Mouse (Mus musculus): ENCODE results near the gene Cmtr1. TPM values are rescaled to one million over a fixed set of nuclear protein-coding genes. Genes with fewer than 3 reads are reported as not detected.

Gene Cmtr1
- total and polyA plus RNA-seq, 3 experiments = 88.8 to 135 (median 105) TPM

DNA sequence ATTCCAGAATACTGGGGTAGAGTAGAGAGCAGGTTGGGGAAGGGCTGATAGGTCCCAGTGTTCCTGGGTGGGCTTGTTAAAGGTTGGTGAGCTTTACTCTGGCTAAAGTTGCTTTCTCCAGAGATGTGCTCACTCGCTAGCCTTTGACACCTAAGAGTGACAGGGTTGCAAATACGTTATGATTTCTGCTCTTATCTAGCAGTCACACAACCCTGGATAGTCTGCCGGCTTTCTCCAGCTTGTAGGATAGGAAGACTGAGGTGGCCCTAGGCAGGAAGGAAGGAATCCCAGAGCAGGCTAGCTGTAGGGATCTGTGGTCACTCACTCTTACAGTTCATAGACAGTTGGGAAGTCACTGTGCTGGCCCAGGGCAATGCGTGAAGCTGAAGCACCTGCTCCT is 23.9 kb downstream of the Cmtr1 start:
- in situ Hi-C loops (cut with MboI; ENCODE audit: low pct_ligation_motif_present, low pct_unique_long_range_greater_than_20kb, low sequenced_read_pairs) = no loop called here
- dilution Hi-C loops (cut with MboI; ENCODE audit: extremely low pct_ligation_motif_present, extremely low pct_unique_long_range_greater_than_20kb, low sequenced_read_pairs) = no loop called here
- Histone ChIP-seq H3K9ac (ENCODE audit: insufficient read depth, low read depth) (no peak overlapping the region), H3K27me3 (replicated peaks) (no peaks in the 10 kb centered on the region), H3K4me2 (ENCODE audit: insufficient read depth, low read depth, poor library complexity, severe bottlenecking) (no peak overlapping the region), H3K79me2 (replicated peaks; ENCODE audit: control insufficient read depth, extremely low read depth, insufficient read depth, poor library complexity, severe bottlenecking) (0 out of 2 replicates have a peak, but pooled peaks cover 2% of the 10 kb centered on the region), H3K9me3 (replicated peaks; ENCODE audit: low read length) (peaks cover 8% of the 10 kb centered on the region), H3K27ac (ENCODE audit: insufficient read depth, low read depth) (no peak overlapping the region), H3K36me3 (replicated peaks in 1 of 2; ENCODE audit: control insufficient read depth in 1 of 2, insufficient read depth in 1 of 2, low read length in 1 of 2) (peaks cover 87 to 92% of the 10 kb centered on the region in 2 experiments), H3K4me3 (replicated peaks in 1 of 3; ENCODE audit: low read depth in 2 of 3, low read length in 2 of 3, poor library complexity in 1 of 3) (no peak overlapping the region), H3K4me1 (ENCODE audit: control insufficient read depth in 1 of 2, insufficient read depth in 2 of 2) (peaks cover 14 to 50% of the 10 kb centered on the region in 2 experiments)
- no peak for TF ChIP-seq ZKSCAN1 (IDR thresholded peaks at IDR 0.05; ENCODE audit: borderline replicate concordance, low read depth, low read length)
- DNase-seq (ENCODE audit: extremely low read depth) = no peak

DNA sequence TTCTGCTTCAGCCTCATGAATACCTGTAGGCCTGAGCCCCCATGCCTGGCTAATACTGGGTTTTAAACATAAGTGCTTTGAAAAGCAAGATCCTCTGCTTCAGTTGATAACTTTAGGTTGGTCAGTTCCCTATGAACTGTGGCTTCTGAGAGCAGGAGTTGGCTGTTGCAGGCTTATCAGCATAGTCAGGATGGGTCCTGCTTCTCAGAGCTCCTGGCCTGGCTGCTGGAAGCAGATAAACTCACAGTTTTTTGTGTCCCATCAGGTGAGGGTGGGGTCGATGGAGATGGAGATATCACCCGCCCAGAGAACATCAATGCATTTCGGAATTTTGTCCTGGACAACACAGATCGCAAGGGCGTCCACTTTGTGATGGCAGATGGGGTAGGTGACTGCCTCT is 26.4 kb downstream of the Cmtr1 start:
- Histone ChIP-seq H3K4me2 (ENCODE audit: insufficient read depth, low read depth, poor library complexity, severe bottlenecking) (no peak overlapping the region), H3K79me2 (replicated peaks; ENCODE audit: control insufficient read depth, extremely low read depth, insufficient read depth, poor library complexity, severe bottlenecking) (no peaks in the 10 kb centered on the region), H3K4me3 (replicated peaks in 1 of 3; ENCODE audit: low read depth in 2 of 3, low read length in 2 of 3, poor library complexity in 1 of 3) (no peak overlapping the region), H3K9me3 (replicated peaks; ENCODE audit: low read length) (peaks cover 8% of the 10 kb centered on the region), H3K27ac (ENCODE audit: insufficient read depth, low read depth) (no peak overlapping the region), H3K9ac (ENCODE audit: insufficient read depth, low read depth) (no peak overlapping the region), H3K36me3 (replicated peaks in 1 of 2; ENCODE audit: control insufficient read depth in 1 of 2, insufficient read depth in 1 of 2, low read length in 1 of 2) (peaks cover 88 to 96% of the 10 kb centered on the region in 2 experiments), H3K27me3 (replicated peaks) (no peaks in the 10 kb centered on the region), H3K4me1 (ENCODE audit: control insufficient read depth in 1 of 2, insufficient read depth in 2 of 2) (peaks cover 0 to 28% of the 10 kb centered on the region in 2 experiments; a peak in 2 of 4 replicates)
- no peak for DNase-seq (ENCODE audit: extremely low read depth)
- dilution Hi-C loops (cut with MboI; ENCODE audit: extremely low pct_ligation_motif_present, extremely low pct_unique_long_range_greater_than_20kb, low sequenced_read_pairs) (no loop called here), in situ Hi-C loops (cut with MboI; ENCODE audit: low pct_ligation_motif_present, low pct_unique_long_range_greater_than_20kb, low sequenced_read_pairs) (no loop called here)
- TF ChIP-seq MAFK (IDR thresholded peaks at IDR 0.05; ENCODE audit: insufficient replicate concordance, low read length) (no peak), USF2 (conservative IDR thresholded peaks at IDR 0.05; ENCODE audit: low read depth, low read length) (no peak), MEF2A (IDR thresholded peaks at IDR 0.05; ENCODE audit: borderline replicate concordance, low read depth, low read length) (no peak)

DNA sequence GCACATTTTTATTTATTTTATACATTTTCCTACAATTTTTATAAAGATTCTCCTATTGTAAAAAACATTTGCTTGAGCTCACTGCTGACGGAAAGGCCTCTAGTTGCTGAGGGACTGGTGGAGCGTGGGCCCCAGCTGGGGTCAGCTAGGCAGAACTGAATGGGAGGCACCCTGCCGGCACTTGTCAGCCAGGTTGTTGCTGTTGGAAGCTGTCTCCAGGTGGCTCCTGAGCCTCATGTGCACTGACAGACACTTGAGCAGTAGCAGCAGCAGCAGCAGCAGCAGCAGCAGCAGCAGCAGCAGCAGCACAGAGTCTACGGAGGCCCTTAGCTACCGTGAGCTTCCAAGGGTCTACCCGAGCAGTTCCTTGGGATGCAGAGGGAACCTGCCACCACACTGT is 27.0 kb downstream of the Cmtr1 start:
- H3K4me2 ChIP-seq (ENCODE audit: insufficient read depth, low read depth, poor library complexity, severe bottlenecking) = no peak overlapping the region
- no peak for DNase-seq (ENCODE audit: extremely low read depth)
- no peaks in the 10 kb centered on the region for H3K79me2 ChIP-seq (replicated peaks; ENCODE audit: control insufficient read depth, extremely low read depth, insufficient read depth, poor library complexity, severe bottlenecking)
- peaks cover 8% of the 10 kb centered on the region for H3K9me3 ChIP-seq (replicated peaks; ENCODE audit: low read length)
- peaks cover 82 to 91% of the 10 kb centered on the region in 2 experiments for H3K36me3 ChIP-seq (replicated peaks in 1 of 2; ENCODE audit: control insufficient read depth in 1 of 2, insufficient read depth in 1 of 2, low read length in 1 of 2)
- H3K27me3 ChIP-seq (replicated peaks) = no peaks in the 10 kb centered on the region
- in situ Hi-C loops (cut with MboI; ENCODE audit: low pct_ligation_motif_present, low pct_unique_long_range_greater_than_20kb, low sequenced_read_pairs) (no loop called here), dilution Hi-C loops (cut with MboI; ENCODE audit: extremely low pct_ligation_motif_present, extremely low pct_unique_long_range_greater_than_20kb, low sequenced_read_pairs) (no loop called here)
- H3K27ac ChIP-seq (ENCODE audit: insufficient read depth, low read depth) = no peak overlapping the region
- peaks cover 0 to 26% of the 10 kb centered on the region in 2 experiments; a peak in 2 of 4 replicates for H3K4me1 ChIP-seq (ENCODE audit: control insufficient read depth in 1 of 2, insufficient read depth in 2 of 2)
- TF ChIP-seq CHD1 (IDR thresholded peaks at IDR 0.05; ENCODE audit: low read depth, low read length) = no peak
- TF ChIP-seq ELF1 (IDR thresholded peaks at IDR 0.05; ENCODE audit: low read depth, low read length) = no peak
- TF ChIP-seq NELFE (IDR thresholded peaks at IDR 0.05; ENCODE audit: low read depth, low read length) = no peak
- TF ChIP-seq RCOR1 (conservative IDR thresholded peaks at IDR 0.05; ENCODE audit: low read depth, low read length) = no peak
- TF ChIP-seq ETS1 (conservative IDR thresholded peaks at IDR 0.05; ENCODE audit: low read depth, low read length) = no peak
- no peak for TF ChIP-seq POLR2AphosphoS2 (IDR thresholded peaks at IDR 0.05; ENCODE audit: low read depth, low read length)
- no peak for TF ChIP-seq POLR2A (IDR thresholded peaks at IDR 0.05; ENCODE audit: low read depth, low read length)
- TF ChIP-seq MAX (IDR thresholded peaks at IDR 0.05; ENCODE audit: low read length) = no peak
- TF ChIP-seq TCF12 (IDR thresholded peaks at IDR 0.05; ENCODE audit: low read depth, low read length) = no peak
- H3K4me3 ChIP-seq (replicated peaks in 1 of 3; ENCODE audit: low read depth in 2 of 3, low read length in 2 of 3, poor library complexity in 1 of 3) = no peak overlapping the region
- H3K9ac ChIP-seq (ENCODE audit: insufficient read depth, low read depth) = no peak overlapping the region
